Mouse (Mus musculus): Measurements from ENCODE around the gene Herc2.

The Herc2 gene

GRCm38 (mm10) chr7:56066634-56067033 is 16.6 kb downstream of the Herc2 start:
- ATAC-seq (ENCODE audit: low TSS enrichment), result no peak

GRCm38 (mm10) chr7:56071724-56072123 is 21.7 kb downstream of the Herc2 start:
- peak; percentile 65; the same call in 1 of the 2 replicates for ATAC-seq (ENCODE audit: low TSS enrichment)

- ATAC-seq (ENCODE audit: low TSS enrichment), result no peak
Observed at GRCm38 (mm10) chr7:56083034-56083433, 33.0 kb downstream of the Herc2 start.

- no peak for ATAC-seq (ENCODE audit: low TSS enrichment)
Observed at GRCm38 (mm10) chr7:56089097-56089496, 39.1 kb downstream of the Herc2 start.

GRCm38 (mm10) chr7:56091445-56091844 is 41.4 kb downstream of the Herc2 start:
- no peak for ATAC-seq (ENCODE audit: low TSS enrichment)

GRCm38 (mm10) chr7:56102293-56102847 is 52.4 kb downstream of the Herc2 start:
- peak; percentile 25; the same call in 1 of the 2 replicates for ATAC-seq (ENCODE audit: low TSS enrichment)

- ATAC-seq (ENCODE audit: low TSS enrichment), result no peak
Observed at GRCm38 (mm10) chr7:56112999-56113398, 63.0 kb downstream of the Herc2 start.

- ATAC-seq (ENCODE audit: low TSS enrichment), result peak; percentile 74; the same call in 1 of the 2 replicates
Observed at GRCm38 (mm10) chr7:56114148-56114547, 64.2 kb downstream of the Herc2 start.

- ATAC-seq (ENCODE audit: low TSS enrichment), result peak; percentile 82
Observed at GRCm38 (mm10) chr7:56120968-56121367, 71.0 kb downstream of the Herc2 start.

GRCm38 (mm10) chr7:56121425-56121824 is 71.4 kb downstream of the Herc2 start:
- ATAC-seq (ENCODE audit: low TSS enrichment), result no peak

GRCm38 (mm10) chr7:56128080-56128479 is 78.1 kb downstream of the Herc2 start:
- ATAC-seq (ENCODE audit: low TSS enrichment), result no peak

GRCm38 (mm10) chr7:56129577-56129976 is 79.6 kb downstream of the Herc2 start:
- no peak for ATAC-seq (ENCODE audit: low TSS enrichment)

- no peak for ATAC-seq (ENCODE audit: low TSS enrichment)
Observed at GRCm38 (mm10) chr7:56131548-56131947, 81.6 kb downstream of the Herc2 start.

GRCm38 (mm10) chr7:56138706-56139105 is 88.7 kb downstream of the Herc2 start:
- no peak for ATAC-seq (ENCODE audit: low TSS enrichment)

- ATAC-seq (ENCODE audit: low TSS enrichment), result no peak
Observed at GRCm38 (mm10) chr7:56146424-56146823, 96.4 kb downstream of the Herc2 start.

GRCm38 (mm10) chr7:56148925-56149324 is 98.9 kb downstream of the Herc2 start:
- no peak for ATAC-seq (ENCODE audit: low TSS enrichment)

GRCm38 (mm10) chr7:56151885-56152676 is 102.1 kb downstream of the Herc2 start:
- ATAC-seq (ENCODE audit: low TSS enrichment), result no peak

- ATAC-seq (ENCODE audit: low TSS enrichment), result no peak
Observed at GRCm38 (mm10) chr7:56153161-56153560, 103.2 kb downstream of the Herc2 start.

- no peak for ATAC-seq (ENCODE audit: low TSS enrichment)
Observed at GRCm38 (mm10) chr7:56153625-56154024, 103.6 kb downstream of the Herc2 start.

- ATAC-seq (ENCODE audit: low TSS enrichment), result no peak
Observed at GRCm38 (mm10) chr7:56163316-56163715, 113.3 kb downstream of the Herc2 start.

GRCm38 (mm10) chr7:56168713-56169112 is 118.7 kb downstream of the Herc2 start:
- ATAC-seq (ENCODE audit: low TSS enrichment), result no peak

GRCm38 (mm10) chr7:56177371-56177770 is 127.4 kb downstream of the Herc2 start:
- ATAC-seq (ENCODE audit: low TSS enrichment), result peak; percentile 64; the same call in 1 of the 2 replicates

GRCm38 (mm10) chr7:56191041-56191440 is 141.0 kb downstream of the Herc2 start:
- ATAC-seq (ENCODE audit: low TSS enrichment), result no peak

Data from frontal cortex, adult (tissue).